Mouse (Mus musculus) limb, embryonic 11.5 days (tissue): Measurements from ENCODE around the gene Ccdc24. TPM values are rescaled to one million over a fixed set of nuclear protein-coding genes. Genes with fewer than 3 reads are reported as not detected.

ENCODE experiments used
- ATAC-seq: fragments of 200-750 bp; cut with Nextera tagmentation; 2 replicates; pipeline ENCODE4 v1.8.0; 2017; ENCODE audit warnings: low read depth; ENCODE audit not compliant: insufficient number of reproducible peaks, low FRiP score, low TSS enrichment
- DNase-seq: peaks from one replicate; pipeline ENCODE4 v3.0.0-alpha.2; 2015; ENCODE audit warnings: low spot score
- H3K27ac ChIP-seq: fragments of 300-500 bp; sonication (generic); replicated peaks from 2 replicates; pipeline ENCODE4 v1.5.1; 2014; ENCODE audit warnings: low read depth, mild to moderate bottlenecking, low read length
- H3K27me3 ChIP-seq: fragments of 300-500 bp; sonication (generic); 2 replicates; pipeline ENCODE4 v1.6.1; 2014; ENCODE audit warnings: mild to moderate bottlenecking, low read length, mixed read lengths; ENCODE audit not compliant: control insufficient read depth, insufficient read depth
- H3K36me3 ChIP-seq: fragments of 300-500 bp; sonication (generic); 2 replicates; pipeline ENCODE4 v1.6.1; 2014; ENCODE audit warnings: mild to moderate bottlenecking, low read length, moderate library complexity, mixed read lengths; ENCODE audit not compliant: control insufficient read depth, insufficient read depth
- H3K4me1 ChIP-seq: fragments of 300-500 bp; sonication (generic); 2 replicates; pipeline ENCODE4 v1.6.1; 2014; ENCODE audit warnings: low read length, mixed read lengths; ENCODE audit not compliant: control insufficient read depth, insufficient read depth
- H3K4me2 ChIP-seq: fragments of 300-500 bp; sonication (generic); 2 replicates; pipeline ENCODE4 v1.6.1; 2014; ENCODE audit warnings: low read depth, mild to moderate bottlenecking, moderate library complexity; ENCODE audit not compliant: severe bottlenecking
- H3K4me3 ChIP-seq: fragments of 300-500 bp; sonication (generic); 2 replicates; pipeline ENCODE4 v1.5.1; 2014; ENCODE audit warnings: low read depth, low read length
- H3K9ac ChIP-seq: fragments of 300-500 bp; sonication (generic); 2 replicates; pipeline ENCODE4 v1.6.1; 2014; ENCODE audit warnings: mild to moderate bottlenecking, low read length
- H3K9me3 ChIP-seq: fragments of 300-500 bp; sonication (generic); 2 replicates; pipeline ENCODE4 v1.6.1; 2016; ENCODE audit warnings: low read length; ENCODE audit not compliant: control insufficient read depth
- WGBS: fragments of 180-500 bp; shearing (Covaris S2); extraction: QIAGEN DNeasy Blood & Tissue Kit; methylation state at CpG from one replicate; pipeline ENCODE4 v1.1.7; 2014; 5-methylcytosine and 5-hydroxymethylcytosine counted together
- polyA plus RNA-seq: library from polyadenylated mRNA; unstranded; fragments of >200 nt; fragmentation: Nextera tagmentation; extraction: Ambion mirVana; gene quantifications from 2 replicates; pipeline ENCODE4 v1.2.1, GENCODE M21; 2014

Ccdc24 gene
- 1.0 and 1.6 TPM in 2 replicates for polyA plus RNA-seq

- Histone ChIP-seq H3K27ac (no peak within 1 kb of the TSS), H3K9ac (peak within 1 kb of the TSS; percentile 40; the same call in 1 of the 2 replicates), H3K36me3 (peaks cover 7% of the 10 kb centered on the region; the same call in 1 of the 2 replicates), H3K9me3 (no peaks in the 10 kb centered on the region), H3K4me2 (peak within 1 kb of the TSS; percentile 36), H3K4me1 (0 out of 2 replicates have a peak, but pooled peaks cover 8% of the 10 kb centered on the region), H3K4me3 (no peak within 1 kb of the TSS), H3K27me3 (no peaks in the 10 kb centered on the region)
- DNase-seq = peak; percentile 43
- WGBS = 9% methylated on average over 14 of the region's 14 CpGs
- peak; percentile 31; the same call in 1 of the 2 replicates for ATAC-seq
These were observed at the start of gene Ccdc24 for GRCm38 (mm10) chr4:117872471-117872886. Gene Ccdc24, minus strand, starts transcription at chr4:117872557.

- peaks cover 11% of the 10 kb centered on the region for H3K27me3 ChIP-seq
- WGBS = 93% methylated on average over 2 of the region's 2 CpGs
- no peaks in the 10 kb centered on the region for H3K4me1 ChIP-seq
- ATAC-seq = no peak
- no peak overlapping the region for H3K27ac ChIP-seq
- no peaks in the 10 kb centered on the region for H3K9me3 ChIP-seq
- no peak for DNase-seq
- H3K36me3 ChIP-seq = 0 out of 2 replicates have a peak, but pooled peaks cover 2% of the 10 kb centered on the region
- no peak overlapping the region for H3K9ac ChIP-seq
- no peak overlapping the region for H3K4me2 ChIP-seq
- H3K4me3 ChIP-seq = no peak overlapping the region
These were observed 49.0 kb upstream of the Ccdc24 start for GRCm38 (mm10) chr4:117921358-117921757.

GRCm38 (mm10) chr4:117918762-117919161 lies 46.4 kb upstream of the Ccdc24 start:
- H3K9ac ChIP-seq = no peak overlapping the region
- ATAC-seq (no peak), DNase-seq (no peak)
- H3K36me3 ChIP-seq = 0 out of 2 replicates have a peak, but pooled peaks cover 2% of the 10 kb centered on the region
- H3K9me3 ChIP-seq = no peaks in the 10 kb centered on the region
- no peak overlapping the region for H3K4me3 ChIP-seq
- H3K4me2 ChIP-seq = no peak overlapping the region
- no peak overlapping the region for H3K27ac ChIP-seq
- H3K27me3 ChIP-seq = no peaks in the 10 kb centered on the region
- WGBS = 93% methylated on average over 5 of the region's 5 CpGs
- peaks cover 10% of the 10 kb centered on the region for H3K4me1 ChIP-seq

GRCm38 (mm10) chr4:117918261-117918660 lies 45.9 kb upstream of the Ccdc24 start:
- DNase-seq (no peak), ATAC-seq (no peak)
- 0 out of 2 replicates have a peak, but pooled peaks cover 2% of the 10 kb centered on the region for H3K36me3 ChIP-seq
- no peak overlapping the region for H3K4me2 ChIP-seq
- H3K9me3 ChIP-seq = no peaks in the 10 kb centered on the region
- H3K27ac ChIP-seq = no peak overlapping the region
- H3K4me1 ChIP-seq = peaks cover 15% of the 10 kb centered on the region
- no peaks in the 10 kb centered on the region for H3K27me3 ChIP-seq
- H3K9ac ChIP-seq = no peak overlapping the region
- WGBS = 72% methylated on average over 3 of the region's 3 CpGs
- no peak overlapping the region for H3K4me3 ChIP-seq

- H3K36me3 ChIP-seq = 0 out of 2 replicates have a peak, but pooled peaks cover 2% of the 10 kb centered on the region
- no peak for DNase-seq
- no peak overlapping the region for H3K4me3 ChIP-seq
- H3K27ac ChIP-seq = no peak overlapping the region
- no peak overlapping the region for H3K4me2 ChIP-seq
- no peaks in the 10 kb centered on the region for H3K27me3 ChIP-seq
- no peak for ATAC-seq
- peaks cover 18% of the 10 kb centered on the region for H3K4me1 ChIP-seq
- no peak overlapping the region for H3K9ac ChIP-seq
- H3K9me3 ChIP-seq = no peaks in the 10 kb centered on the region
- 92% methylated on average over 4 of the region's 4 CpGs for WGBS
These were observed 45.5 kb upstream of the Ccdc24 start for GRCm38 (mm10) chr4:117917847-117918246.

GRCm38 (mm10) chr4:117917402-117917801 lies 45.0 kb upstream of the Ccdc24 start:
- WGBS = 89% methylated on average over 4 of the region's 4 CpGs
- Histone ChIP-seq H3K9ac (no peak overlapping the region), H3K27ac (no peak overlapping the region), H3K4me2 (no peak overlapping the region), H3K4me1 (peaks cover 21% of the 10 kb centered on the region), H3K4me3 (no peak overlapping the region), H3K36me3 (0 out of 2 replicates have a peak, but pooled peaks cover 2% of the 10 kb centered on the region), H3K9me3 (no peaks in the 10 kb centered on the region), H3K27me3 (no peaks in the 10 kb centered on the region)
- ATAC-seq (no peak), DNase-seq (no peak)

GRCm38 (mm10) chr4:117916386-117916785 lies 44.0 kb upstream of the Ccdc24 start:
- ATAC-seq = no peak
- no peak for DNase-seq
- WGBS = 87% methylated on average over 5 of the region's 5 CpGs
- Histone ChIP-seq H3K27ac (no peak overlapping the region), H3K27me3 (no peaks in the 10 kb centered on the region), H3K4me2 (no peak overlapping the region), H3K9ac (no peak overlapping the region), H3K4me1 (peaks cover 21% of the 10 kb centered on the region), H3K36me3 (peaks cover 7% of the 10 kb centered on the region; the same call in 1 of the 2 replicates), H3K9me3 (no peaks in the 10 kb centered on the region), H3K4me3 (no peak overlapping the region)

- Histone ChIP-seq H3K36me3 (peaks cover 7% of the 10 kb centered on the region; the same call in 1 of the 2 replicates), H3K4me3 (peak overlapping the region; percentile 81), H3K4me2 (peak overlapping the region; percentile 99), H3K9me3 (no peaks in the 10 kb centered on the region), H3K9ac (peak overlapping the region; percentile 78), H3K4me1 (peaks cover 21% of the 10 kb centered on the region), H3K27me3 (no peaks in the 10 kb centered on the region), H3K27ac (no peak overlapping the region)
- WGBS = 9% methylated on average over 19 of the region's 19 CpGs
- DNase-seq = no peak
- no peak for ATAC-seq
These were observed 43.2 kb upstream of the Ccdc24 start for GRCm38 (mm10) chr4:117915489-117916105.
